Mouse (Mus musculus) bone marrow, adult 2 months (tissue): ENCODE results near the gene Ttn.
A peak's percentile ranks its signal among the peaks of the same experiment; 100 is the strongest.

Experiments
- CTCF ChIP-seq: fragments of 200-500 bp; IDR thresholded peaks from 2 replicates; pipeline ENCODE4 v1.5.1; 2011; ENCODE audit warnings: low read length, control low read depth; ENCODE audit not compliant: control insufficient read depth, insufficient read depth
- POLR2A ChIP-seq: fragments of 200-500 bp; IDR thresholded peaks from 2 replicates; pipeline ENCODE4 v1.6.1; 2011; ENCODE audit warnings: low read depth, mild to moderate bottlenecking, control low read depth, low read length, borderline replicate concordance; ENCODE audit not compliant: control insufficient read depth

- 0 out of 2 replicates have a peak, but pooled peaks have one; percentile 4 for TF ChIP-seq CTCF
- no peak for TF ChIP-seq POLR2A
Measured at GRCm38 (mm10) chr2:76655982-76656381, 326.4 kb downstream of the Ttn start.
